Mouse (Mus musculus) E14TG2a.4 (cell line): Measurements from ENCODE around the gene Armh2.

ENCODE experiments used
- CTCF ChIP-seq: conservative IDR thresholded peaks from 2 replicates; pipeline ENCODE4 v1.5.1; 2014; ENCODE audit warnings: low read length
- NANOG ChIP-seq: IDR thresholded peaks from 2 replicates; pipeline ENCODE4 v1.6.1; 2014; ENCODE audit warnings: borderline replicate concordance, low read length, mixed read lengths
- POU5F1 ChIP-seq: IDR thresholded peaks from 2 replicates; pipeline ENCODE4 v1.6.1; 2014; ENCODE audit warnings: low read length, borderline replicate concordance

DNA sequence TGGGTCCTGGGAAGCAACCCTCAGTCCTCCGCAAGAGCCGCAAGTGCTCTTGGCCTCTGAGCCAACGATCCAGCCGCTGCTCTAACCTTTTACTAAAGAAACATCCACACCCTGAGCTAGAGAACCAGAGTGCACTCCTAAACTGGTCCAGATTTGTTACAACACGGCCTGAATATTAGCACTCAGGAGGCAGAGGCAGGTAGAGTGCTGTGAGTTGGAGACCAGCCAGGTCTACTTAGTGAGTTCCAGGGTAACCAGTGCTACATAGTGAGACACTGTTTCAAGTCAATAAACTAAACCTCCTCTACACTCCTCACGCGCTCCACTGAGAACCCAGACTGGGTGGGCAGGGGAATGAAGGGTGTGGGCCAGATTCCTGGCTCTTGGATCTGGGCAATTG lies 47.7 kb upstream of the Armh2 start:
- TF ChIP-seq CTCF (no peak), POU5F1 (no peak), NANOG (no peak)
